Mouse (Mus musculus) Muller cell, postnatal 12 days (primary cell): Measurements from ENCODE around the gene Prune1.
A peak's percentile ranks its signal among the peaks of the same experiment; 100 is the strongest.

Source experiments
- DNase-seq: peaks from one replicate; pipeline ENCODE4 v3.0.0-alpha.2; 2015; ENCODE audit errors: inconsistent ontology term

Prune1 gene

GRCm38 (mm10) chr3:95306244-95306643 lies 24.4 kb upstream of the Prune1 start:
- DNase-seq = no peak

GRCm38 (mm10) chr3:95301204-95301796 lies 19.4 kb upstream of the Prune1 start:
- DNase-seq = no peak

GRCm38 (mm10) chr3:95298018-95298417 lies 16.1 kb upstream of the Prune1 start:
- no peak for DNase-seq

- peak; percentile 52 for DNase-seq
Measured at GRCm38 (mm10) chr3:95296103-95296469, 14.2 kb upstream of the Prune1 start.

- no peak for DNase-seq
Measured at GRCm38 (mm10) chr3:95295321-95296102, 13.6 kb upstream of the Prune1 start.

- no peak for DNase-seq
Measured at GRCm38 (mm10) chr3:95294718-95295117, 12.8 kb upstream of the Prune1 start.

GRCm38 (mm10) chr3:95294316-95294715 lies 12.4 kb upstream of the Prune1 start:
- DNase-seq = no peak

GRCm38 (mm10) chr3:95293537-95293936 lies 11.7 kb upstream of the Prune1 start:
- no peak for DNase-seq

GRCm38 (mm10) chr3:95292899-95293298 lies 11.0 kb upstream of the Prune1 start:
- DNase-seq = no peak

GRCm38 (mm10) chr3:95291041-95291440 lies 9.2 kb upstream of the Prune1 start:
- DNase-seq = no peak

- no peak for DNase-seq
Measured at GRCm38 (mm10) chr3:95290156-95290555, 8.3 kb upstream of the Prune1 start.

GRCm38 (mm10) chr3:95289419-95289818 lies 7.5 kb upstream of the Prune1 start:
- no peak for DNase-seq

GRCm38 (mm10) chr3:95287541-95287940 lies 5.7 kb upstream of the Prune1 start:
- DNase-seq = no peak

- no peak for DNase-seq
Measured at GRCm38 (mm10) chr3:95286510-95286909, 4.6 kb upstream of the Prune1 start.

GRCm38 (mm10) chr3:95286011-95286410 lies 4.1 kb upstream of the Prune1 start:
- no peak for DNase-seq

GRCm38 (mm10) chr3:95285390-95285789 lies 3.5 kb upstream of the Prune1 start:
- DNase-seq = no peak

GRCm38 (mm10) chr3:95284501-95285281 lies 2.8 kb upstream of the Prune1 start:
- DNase-seq = no peak

GRCm38 (mm10) chr3:95284062-95284461 lies 2.2 kb upstream of the Prune1 start:
- no peak for DNase-seq

- no peak for DNase-seq
Measured at GRCm38 (mm10) chr3:95283589-95283941, 1.7 kb upstream of the Prune1 start.

GRCm38 (mm10) chr3:95282865-95283588 lies 1.2 kb upstream of the Prune1 start:
- DNase-seq = peak; percentile 87

GRCm38 (mm10) chr3:95282381-95282864 lies 547 bp upstream of the Prune1 start:
- DNase-seq = no peak

- peak; percentile 28 for DNase-seq
Measured at GRCm38 (mm10) chr3:95280747-95281146, 1.1 kb downstream of the Prune1 start.
